Mouse (Mus musculus): Measurements from ENCODE around the gene Macrod2.

Macrod2 gene

GRCm38 (mm10) chr2:141289059-141289713, 894.1 kb downstream of the Macrod2 start:
- DNase-seq (ENCODE audit: extremely low read depth, low read depth) = no peak

GRCm38 (mm10) chr2:141292847-141293246, 897.7 kb downstream of the Macrod2 start:
- no peak for DNase-seq (ENCODE audit: extremely low read depth, low read depth)

GRCm38 (mm10) chr2:141299168-141299567, 904.1 kb downstream of the Macrod2 start:
- no peak for DNase-seq (ENCODE audit: extremely low read depth, low read depth)

DNA sequence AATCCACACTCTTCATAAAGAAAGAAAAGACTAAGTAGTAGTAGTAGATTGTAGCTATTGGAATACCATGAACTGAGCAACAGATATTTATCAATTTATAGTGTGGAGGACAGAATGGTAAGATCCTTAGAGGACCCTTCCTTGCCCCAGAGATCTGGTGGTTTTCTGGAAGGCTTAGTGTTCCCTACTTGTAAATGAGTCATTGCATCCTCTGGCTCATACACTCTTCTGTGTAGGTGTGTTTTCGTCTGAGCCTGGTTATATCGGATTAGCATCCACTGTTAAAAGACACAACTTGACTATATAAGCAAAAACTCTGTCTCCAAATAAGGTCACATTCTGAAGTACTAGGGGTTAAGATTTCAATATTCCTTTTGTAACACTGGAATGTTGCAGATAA, 905.9 kb downstream of the Macrod2 start:
- no peak for DNase-seq (ENCODE audit: extremely low read depth, low read depth)

- no peak for DNase-seq (ENCODE audit: extremely low read depth, low read depth)
Measured at GRCm38 (mm10) chr2:141308406-141308805, 913.3 kb downstream of the Macrod2 start.

DNA sequence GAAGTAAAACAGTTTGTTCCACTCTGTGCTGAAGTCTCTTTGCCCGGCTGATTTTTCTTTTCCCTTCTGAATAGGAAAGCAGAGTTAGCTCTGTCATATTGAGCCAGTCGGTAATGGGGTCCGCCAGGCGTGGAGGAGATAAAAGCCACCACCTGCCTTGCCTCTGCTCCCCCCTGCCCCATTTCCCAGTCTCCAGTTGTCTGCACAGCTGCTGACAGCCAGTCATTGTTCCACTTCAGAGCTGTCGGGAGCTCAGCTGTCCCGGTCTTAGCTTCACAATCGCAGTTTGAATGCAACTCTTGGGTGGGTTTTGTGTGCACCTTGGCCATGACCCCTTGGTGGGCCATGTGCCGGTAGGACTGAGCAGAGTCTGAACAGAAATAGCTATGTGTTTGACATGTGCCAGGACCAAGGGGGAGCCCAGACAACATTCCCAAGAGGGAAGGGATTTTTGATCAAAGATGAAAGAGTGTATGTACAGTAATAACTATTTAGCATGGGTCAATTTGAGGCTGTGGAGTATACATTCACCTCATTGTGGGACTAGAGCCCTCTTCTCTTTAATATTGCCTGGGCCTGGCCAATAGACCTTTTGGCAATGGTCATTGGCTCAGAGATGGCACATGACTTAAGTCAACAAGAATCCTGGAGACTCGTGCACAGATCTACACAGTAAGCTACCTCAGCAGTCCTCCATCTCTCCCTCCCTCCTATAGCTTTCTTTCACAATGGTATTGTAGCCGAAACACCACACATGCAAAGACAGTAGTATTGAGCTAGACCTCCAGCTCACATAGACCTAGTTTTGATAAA, 917.2 kb downstream of the Macrod2 start:
- DNase-seq (ENCODE audit: extremely low read depth, low read depth) = no peak

GRCm38 (mm10) chr2:141315349-141315748, 920.2 kb downstream of the Macrod2 start:
- DNase-seq (ENCODE audit: extremely low read depth, low read depth) = no peak

DNA sequence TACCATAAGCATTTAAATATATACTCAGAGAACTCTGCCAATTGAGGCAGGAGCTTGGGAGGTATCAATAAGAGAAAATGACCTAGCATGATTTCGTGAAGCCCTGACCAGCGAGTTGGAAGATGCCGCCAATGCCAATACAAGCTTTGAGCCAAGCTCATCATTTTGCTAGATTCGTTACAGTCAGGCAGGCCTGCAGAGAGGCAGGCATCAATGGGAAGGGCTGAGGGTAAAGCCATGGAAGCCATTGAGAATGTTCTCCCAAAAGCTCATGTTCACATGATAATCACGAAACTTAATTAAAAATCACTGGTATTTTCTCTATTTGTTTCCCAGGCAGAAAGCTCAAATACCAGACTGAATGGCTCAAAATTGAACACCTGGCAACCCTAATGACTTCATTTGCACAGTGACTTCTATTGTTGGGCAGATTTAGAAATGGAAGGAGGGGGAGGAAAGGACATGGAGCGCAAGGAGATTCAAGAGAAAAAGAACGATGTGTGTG, 928.9 kb downstream of the Macrod2 start:
- DNase-seq (ENCODE audit: extremely low read depth, low read depth) = no peak

DNA sequence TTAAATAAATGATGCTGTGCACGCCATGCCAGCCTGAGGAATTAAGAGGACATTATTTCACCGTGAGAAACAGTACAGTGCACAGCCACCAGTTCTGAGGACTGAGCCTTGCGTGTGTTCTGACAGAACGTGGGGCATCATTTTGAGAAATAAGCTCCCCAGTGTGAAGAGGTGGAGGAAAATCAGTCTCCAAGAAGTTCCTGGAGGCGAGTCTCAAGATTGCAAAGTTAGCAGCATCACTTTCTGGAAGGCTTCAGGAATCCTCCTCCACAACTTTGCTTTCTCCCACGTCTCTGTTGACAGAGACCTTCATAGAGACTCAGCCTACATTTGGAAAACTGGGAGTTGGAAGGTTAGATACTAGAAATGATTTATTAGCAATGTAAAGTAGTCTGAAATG, 932.2 kb downstream of the Macrod2 start:
- DNase-seq (ENCODE audit: extremely low read depth, low read depth) = no peak

- DNase-seq (ENCODE audit: extremely low read depth, low read depth) = no peak
Measured at GRCm38 (mm10) chr2:141337708-141338107, 942.6 kb downstream of the Macrod2 start.

DNA sequence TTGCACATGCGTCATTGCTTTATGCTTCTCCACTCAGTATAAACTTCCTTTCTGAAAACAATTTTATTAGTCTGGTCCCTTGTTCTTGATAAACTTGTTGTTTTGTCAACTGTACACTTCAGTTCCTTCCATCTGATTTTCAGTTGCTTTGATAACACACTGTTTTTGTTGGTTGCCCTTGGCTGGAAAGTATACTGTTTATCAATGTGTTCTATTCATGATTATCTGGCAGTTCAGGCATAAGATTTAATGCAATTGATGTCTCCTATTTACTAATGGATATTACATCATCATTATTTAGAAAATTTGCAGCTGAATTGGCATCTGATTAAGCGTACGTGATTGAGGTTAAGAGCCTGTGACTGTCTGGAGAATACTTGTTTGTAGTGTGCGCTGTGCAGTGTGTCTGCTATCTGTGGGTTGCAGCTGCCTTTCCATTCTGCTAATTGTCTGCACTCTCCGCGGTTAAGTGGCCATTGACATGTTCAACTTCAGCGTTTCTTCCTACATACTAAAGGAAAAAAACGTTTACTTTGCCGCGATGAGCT, 949.0 kb downstream of the Macrod2 start:
- no peak for DNase-seq (ENCODE audit: extremely low read depth, low read depth)

GRCm38 (mm10) chr2:141352623-141353022, 957.5 kb downstream of the Macrod2 start:
- DNase-seq (ENCODE audit: extremely low read depth, low read depth) = no peak

GRCm38 (mm10) chr2:141388632-141389031, 993.5 kb downstream of the Macrod2 start:
- DNase-seq (ENCODE audit: extremely low read depth, low read depth) = no peak

GRCm38 (mm10) chr2:141391229-141391628, 996.1 kb downstream of the Macrod2 start:
- DNase-seq (ENCODE audit: extremely low read depth, low read depth) = no peak

GRCm38 (mm10) chr2:141394806-141395205, 999.7 kb downstream of the Macrod2 start:
- DNase-seq (ENCODE audit: extremely low read depth, low read depth) = no peak

- DNase-seq (ENCODE audit: extremely low read depth, low read depth) = no peak
Measured at GRCm38 (mm10) chr2:141408766-141409165, 1013.7 kb downstream of the Macrod2 start.

DNA sequence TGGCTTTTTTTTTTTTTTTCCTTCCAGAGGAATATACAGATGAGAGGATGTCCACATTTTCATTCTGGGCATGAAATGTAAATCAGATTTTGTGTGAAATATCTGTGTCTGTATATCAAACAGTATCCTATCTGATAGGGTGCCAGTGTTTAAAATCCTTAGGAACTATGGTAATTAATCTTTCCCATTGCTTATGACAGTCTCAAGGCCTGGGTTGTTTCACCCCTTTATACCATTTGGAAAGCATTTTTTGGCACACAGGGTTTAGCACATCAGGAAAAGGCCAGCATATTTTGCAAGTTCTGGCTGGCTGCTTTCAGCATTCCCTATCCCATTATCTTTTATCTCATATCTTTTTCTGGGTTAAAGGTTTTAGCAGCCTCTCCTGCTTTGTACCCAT, 1021.3 kb downstream of the Macrod2 start:
- DNase-seq (ENCODE audit: extremely low read depth, low read depth) = no peak

DNA sequence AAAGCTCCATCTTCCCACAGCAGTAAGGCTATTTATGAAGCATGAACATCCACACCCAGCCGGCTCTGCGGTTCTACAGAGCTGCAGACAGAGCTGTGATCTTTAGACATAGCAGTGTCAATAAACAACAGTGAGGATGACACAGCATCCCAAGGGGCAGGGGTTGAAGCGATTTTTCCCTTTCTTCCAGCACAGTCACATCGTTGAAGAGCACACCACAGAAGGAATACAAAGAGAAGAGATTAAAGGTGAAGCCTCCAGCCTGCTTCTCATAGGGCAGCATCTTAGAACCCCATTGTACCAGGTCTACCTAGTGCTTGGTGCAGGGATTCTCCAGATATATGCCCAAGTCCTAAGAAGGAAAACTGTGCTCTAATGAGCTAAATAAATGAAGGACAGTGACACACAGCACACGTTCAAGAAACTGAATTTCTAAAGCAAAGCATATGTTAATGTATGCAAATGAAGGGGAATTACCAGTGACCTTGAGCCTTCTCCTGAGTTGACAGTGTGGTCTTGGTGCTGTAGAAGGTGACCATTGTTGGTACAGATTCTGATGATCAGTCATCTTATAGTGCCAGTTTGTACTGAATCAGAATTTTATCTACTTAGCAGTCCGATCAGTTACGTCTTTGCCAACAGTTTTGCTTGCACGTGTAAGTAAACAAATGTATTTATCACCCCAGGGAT, 1021.9 kb downstream of the Macrod2 start:
- DNase-seq (ENCODE audit: extremely low read depth, low read depth) = no peak

- DNase-seq (ENCODE audit: extremely low read depth, low read depth) = no peak
Measured at GRCm38 (mm10) chr2:141419806-141420205, 1024.7 kb downstream of the Macrod2 start.

GRCm38 (mm10) chr2:141434084-141434483, 1039.0 kb downstream of the Macrod2 start:
- no peak for DNase-seq (ENCODE audit: extremely low read depth, low read depth)

DNA sequence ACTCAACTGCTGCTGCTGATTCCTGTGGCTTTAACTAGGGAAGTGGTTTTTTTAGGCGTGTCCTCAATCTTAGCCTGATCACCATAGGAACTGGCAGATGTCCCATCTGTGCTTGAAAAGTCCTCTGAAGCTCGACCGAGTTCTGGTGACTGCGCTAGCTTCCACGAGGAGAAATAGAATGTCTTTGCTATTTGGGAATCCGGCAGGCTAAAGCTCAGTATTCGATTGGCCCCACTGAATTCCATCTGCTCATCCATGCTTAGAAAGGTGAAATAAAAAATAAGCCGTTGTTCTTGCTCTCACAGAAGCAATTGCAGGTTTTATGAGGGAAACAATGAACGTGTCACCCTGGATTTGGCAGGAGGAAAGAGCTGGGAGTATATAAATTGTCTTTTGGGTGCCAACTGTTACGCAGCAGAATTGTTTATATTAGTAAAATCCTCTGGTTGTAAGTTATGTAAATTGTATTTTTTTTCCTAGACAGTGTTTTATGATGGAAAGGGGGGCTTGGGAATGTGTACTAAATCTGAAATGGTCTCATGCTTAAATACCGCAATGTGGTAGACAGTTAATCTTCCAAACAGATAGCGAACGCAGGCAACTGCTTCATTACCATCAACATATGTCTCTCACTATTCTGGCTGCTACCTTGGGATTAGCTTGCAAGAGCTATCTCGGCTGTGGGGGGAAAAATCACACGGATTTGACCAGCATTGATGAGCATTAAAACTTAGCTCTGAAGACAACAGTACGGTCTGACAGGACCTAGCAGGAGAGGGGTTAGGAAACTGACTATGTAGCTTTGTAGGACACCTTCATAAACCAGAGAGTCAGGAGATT, 1039.8 kb downstream of the Macrod2 start:
- DNase-seq (ENCODE audit: extremely low read depth, low read depth) = no peak

Measured in MEL-GATA-1-ER (cell line).